Mouse (Mus musculus): ENCODE results near the gene Ahdc1.

The Ahdc1 gene

GRCm38 (mm10) chr4:133011028-133011820, at the start of gene Ahdc1:
Gene Ahdc1 (plus strand): TSS chr4:133011260.
- peak; percentile 92 for DNase-seq

- DNase-seq: no peak
Measured at GRCm38 (mm10) chr4:132961866-132962265, 49.2 kb upstream of the Ahdc1 start.

- DNase-seq: no peak
Measured at GRCm38 (mm10) chr4:132962628-132963027, 48.4 kb upstream of the Ahdc1 start.

GRCm38 (mm10) chr4:132963436-132963835, 47.6 kb upstream of the Ahdc1 start:
- DNase-seq: no peak

DNA sequence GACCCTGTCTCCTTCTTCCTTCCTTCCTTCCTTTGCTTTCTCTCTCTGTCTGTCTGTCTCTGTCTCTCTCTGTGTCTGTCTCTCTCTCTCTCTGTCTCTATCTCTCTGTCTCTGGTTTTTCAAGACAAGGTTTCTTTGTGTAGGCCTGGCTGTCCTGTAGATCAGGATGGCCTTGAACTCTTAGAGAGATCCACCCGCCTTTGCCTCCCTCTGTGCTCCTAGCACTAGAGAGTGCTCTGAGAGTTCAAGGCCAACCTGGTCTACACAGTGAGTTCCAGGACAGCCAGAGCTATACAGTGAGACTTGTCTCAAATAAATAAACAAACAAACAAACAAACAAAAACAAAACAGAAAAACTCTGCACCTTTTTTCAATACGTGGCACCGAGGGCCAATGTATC, 47.0 kb upstream of the Ahdc1 start:
- no peak for DNase-seq

DNA sequence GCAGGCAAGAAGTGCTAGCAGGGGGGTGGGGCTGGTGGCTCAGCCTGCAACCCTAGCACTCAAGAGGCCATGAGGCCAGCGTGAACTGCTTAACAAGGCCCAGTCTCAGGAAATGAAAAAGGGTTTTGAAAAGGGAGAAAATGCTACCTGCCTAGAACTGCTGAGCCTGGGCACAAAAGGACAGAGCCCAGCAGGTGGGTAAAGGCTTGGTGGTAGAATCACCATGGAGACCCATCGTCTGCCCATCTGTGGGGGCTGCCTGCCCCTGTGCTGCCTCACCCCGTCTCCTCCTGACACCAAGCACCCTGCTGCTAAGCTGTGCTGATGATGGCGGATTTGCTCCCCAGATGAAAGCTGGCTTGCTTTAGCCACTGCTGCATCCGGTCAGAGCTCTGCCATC, 46.6 kb upstream of the Ahdc1 start:
- DNase-seq: no peak

DNA sequence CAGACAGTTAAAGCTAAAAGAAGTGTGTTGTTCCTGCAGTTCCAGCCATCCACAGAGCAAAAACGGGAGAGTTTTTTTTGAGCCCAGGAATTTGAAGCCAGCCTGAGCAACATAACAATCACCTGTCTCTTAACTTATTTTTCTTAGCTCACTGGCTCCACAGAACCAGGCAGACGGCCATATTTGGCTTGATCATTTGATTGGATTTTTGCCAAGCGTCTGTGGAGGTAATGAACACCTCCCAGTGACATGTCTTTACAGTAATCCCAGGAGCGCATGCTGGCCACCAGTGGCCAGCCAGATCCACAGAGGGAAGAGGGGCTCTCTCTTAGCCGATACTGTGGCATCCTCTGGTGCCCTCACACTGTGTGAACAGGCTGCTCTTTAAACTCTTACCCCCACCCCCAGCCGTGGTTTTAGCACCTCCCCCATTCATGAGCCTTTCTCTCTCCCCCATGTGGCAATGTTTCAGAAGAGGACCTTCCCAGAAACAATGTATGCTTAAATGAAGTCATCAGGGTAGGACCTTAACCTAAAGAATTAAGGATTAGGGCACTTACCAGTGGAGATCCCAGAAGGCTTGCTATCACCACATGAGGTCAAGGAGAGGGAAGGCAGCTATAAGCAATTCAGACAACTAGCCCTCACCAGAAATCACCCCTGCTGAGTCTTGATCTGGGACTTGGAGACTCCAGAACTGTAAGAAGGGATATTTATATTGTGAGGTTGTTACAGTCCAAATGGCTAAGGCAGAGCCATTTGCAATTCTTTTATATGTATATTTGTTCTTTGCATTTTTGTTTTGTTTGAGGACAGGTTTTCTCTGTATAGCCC, 42.7 kb upstream of the Ahdc1 start:
- DNase-seq: no peak

DNA sequence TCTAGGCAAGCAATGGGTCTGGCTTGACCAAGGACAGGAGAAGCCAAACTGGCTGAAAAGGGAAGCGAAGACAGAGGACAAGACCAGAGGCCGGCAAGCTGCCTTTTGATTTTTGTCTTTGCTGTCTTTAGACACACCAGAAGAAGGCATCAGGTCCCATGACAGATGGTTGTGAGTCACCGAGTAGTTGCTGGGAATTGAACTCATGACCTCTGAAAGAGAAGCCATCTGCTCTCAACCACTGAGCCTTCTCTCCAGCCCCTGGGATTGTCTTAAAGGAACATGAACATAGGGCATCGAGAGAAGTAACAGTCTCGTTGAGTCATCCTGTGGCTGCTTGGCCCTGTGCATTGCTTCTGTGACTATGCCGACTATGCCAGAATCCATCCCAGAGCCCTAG, 39.5 kb upstream of the Ahdc1 start:
- DNase-seq: no peak

DNA sequence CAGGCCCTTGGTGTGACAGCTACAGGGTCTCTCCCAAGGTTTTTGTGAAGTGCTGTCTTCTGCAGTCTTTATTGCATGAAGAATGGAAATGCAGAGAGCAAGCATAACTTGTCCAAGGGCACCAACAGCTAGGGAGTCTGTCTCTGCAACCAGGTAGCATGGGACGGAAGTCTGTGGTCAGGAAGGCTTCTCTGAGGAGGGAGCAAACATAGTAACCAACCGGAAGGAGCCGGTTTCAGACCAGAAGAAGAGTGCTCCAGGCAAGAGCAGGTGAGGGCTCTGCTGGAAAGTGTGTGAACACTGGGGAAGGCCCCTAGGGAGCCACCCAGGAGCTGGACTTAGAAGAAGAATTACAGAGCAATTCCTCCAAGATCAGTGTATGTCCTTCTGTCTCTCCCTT, 39.0 kb upstream of the Ahdc1 start:
- DNase-seq: no peak

DNA sequence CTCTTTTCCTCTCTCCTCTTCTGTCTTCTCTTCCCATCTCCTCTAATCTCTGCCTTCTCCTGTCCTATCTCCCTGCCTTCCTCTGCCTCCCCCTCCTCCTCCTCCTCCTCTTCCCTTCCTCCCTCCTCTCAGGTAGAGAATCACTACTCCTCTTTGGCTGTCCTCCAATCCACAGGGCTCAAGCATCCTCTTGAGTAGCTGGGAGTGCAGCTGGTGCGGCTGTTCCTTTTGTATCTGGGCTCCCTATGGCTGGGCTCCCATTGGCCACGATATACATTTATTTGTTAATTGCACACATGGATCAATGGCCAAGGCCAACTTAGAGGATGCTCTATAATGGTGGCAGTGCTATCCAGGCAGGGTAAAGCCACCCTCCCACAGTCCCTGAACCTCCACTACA, 38.5 kb upstream of the Ahdc1 start:
- DNase-seq: no peak

DNA sequence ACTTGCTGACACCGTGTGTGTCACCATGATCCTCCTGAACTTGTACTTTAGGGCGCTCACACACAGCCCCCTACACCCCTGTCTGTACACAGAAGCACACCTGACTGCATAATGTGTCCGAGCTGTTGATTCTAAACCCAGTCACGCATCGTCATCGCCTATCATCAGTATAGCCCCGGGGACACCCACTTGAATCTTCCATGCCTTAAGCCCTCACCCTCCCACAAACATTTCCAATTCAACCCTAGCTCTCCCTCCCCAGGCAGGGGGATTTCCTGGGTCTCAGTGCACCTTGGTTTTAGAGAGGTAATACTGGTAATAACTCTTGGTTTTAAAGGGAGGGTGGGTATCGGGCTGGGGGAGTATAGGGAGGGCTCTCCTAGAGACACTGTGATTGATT, 37.9 kb upstream of the Ahdc1 start:
- DNase-seq: no peak

DNA sequence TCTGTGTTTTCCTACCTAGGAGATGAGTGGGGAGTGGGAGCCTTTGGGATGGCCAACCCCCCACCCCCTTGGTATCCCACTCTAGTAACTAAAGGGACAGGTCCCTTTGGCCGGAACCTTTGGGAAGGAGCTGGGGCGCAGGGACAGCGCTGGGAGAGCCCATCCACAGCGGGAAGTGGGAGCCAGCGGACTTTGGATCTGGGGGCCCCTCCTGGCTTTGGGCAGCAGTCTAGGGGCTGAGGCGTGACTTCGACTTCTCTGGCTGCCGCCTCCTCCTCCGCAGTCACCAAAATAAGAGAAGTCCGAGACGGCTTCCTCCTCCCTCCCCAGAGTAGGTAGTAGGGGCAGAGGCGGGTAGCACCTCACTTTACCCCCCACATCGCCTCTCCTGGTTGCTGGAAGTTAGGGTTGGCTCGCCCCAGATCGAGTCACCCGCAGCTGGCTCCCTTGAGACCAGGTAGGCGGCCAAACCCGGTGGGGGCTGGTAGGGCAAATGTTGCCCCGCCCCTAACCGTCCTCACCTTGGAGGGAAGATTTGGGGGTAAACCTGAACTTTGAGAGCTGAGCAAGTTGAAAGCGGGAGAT, 37.2 kb upstream of the Ahdc1 start, which contains the start of gene Fgr:
Fgr (plus strand) TSS at position 282 of the 585 bp plus-strand sequence.
- peak; percentile 35 for DNase-seq

- DNase-seq: peak; percentile 95
Measured at GRCm38 (mm10) chr4:132974904-132975303, 36.2 kb upstream of the Ahdc1 start.

- no peak for DNase-seq
Measured at GRCm38 (mm10) chr4:132975791-132976190, 35.3 kb upstream of the Ahdc1 start.

GRCm38 (mm10) chr4:132976729-132977128, 34.3 kb upstream of the Ahdc1 start:
- no peak for DNase-seq

GRCm38 (mm10) chr4:132977597-132977996, 33.5 kb upstream of the Ahdc1 start:
- DNase-seq: peak; percentile 42

GRCm38 (mm10) chr4:132979186-132979585, 31.9 kb upstream of the Ahdc1 start:
- peak; percentile 92 for DNase-seq

GRCm38 (mm10) chr4:132981621-132982020, 29.4 kb upstream of the Ahdc1 start:
- no peak for DNase-seq

- DNase-seq: no peak
Measured at GRCm38 (mm10) chr4:132982999-132983398, 28.1 kb upstream of the Ahdc1 start.

DNA sequence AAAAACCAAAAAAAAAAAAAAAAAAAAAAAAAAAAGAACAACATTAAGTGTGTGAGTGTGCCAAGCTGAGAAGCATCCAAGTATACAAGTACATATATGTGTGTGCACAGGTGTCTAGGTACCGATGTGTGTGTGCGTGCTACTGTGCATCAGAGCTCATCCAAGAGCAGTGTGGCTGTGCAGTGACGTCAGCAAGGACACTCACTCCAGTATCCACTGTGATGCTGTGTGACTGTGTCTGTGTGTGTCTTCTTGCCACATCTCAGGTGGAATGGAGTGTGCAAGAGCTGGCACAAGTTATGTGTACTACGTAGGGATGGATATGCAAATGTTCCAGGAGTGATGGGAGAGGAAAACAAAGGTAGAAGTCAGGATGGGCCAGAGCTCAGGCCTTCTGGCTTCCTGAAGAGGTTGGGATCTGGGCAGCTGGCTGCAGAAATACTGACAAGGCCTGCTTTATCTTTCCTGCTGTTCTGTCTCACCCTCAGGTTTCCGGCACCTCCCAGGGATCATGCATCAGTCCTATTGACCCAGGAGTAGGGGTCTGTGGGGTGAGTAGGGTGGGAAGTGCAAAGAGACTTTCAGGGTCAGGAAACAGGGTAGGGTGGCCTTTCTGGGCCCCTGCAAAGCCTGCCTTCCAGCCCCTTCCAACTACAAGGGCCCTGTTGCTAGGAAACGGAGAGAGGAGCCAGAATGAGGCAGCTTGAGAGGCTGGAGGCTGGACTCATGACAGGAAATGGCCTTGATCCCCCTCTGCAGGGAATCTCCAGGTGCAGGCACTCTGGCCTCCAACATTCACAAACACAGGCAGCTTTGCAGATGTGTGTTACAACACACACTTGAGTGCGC, 27.2 kb upstream of the Ahdc1 start:
- no peak for DNase-seq

GRCm38 (mm10) chr4:132988581-132989355, 22.3 kb upstream of the Ahdc1 start:
- no peak for DNase-seq

DNA sequence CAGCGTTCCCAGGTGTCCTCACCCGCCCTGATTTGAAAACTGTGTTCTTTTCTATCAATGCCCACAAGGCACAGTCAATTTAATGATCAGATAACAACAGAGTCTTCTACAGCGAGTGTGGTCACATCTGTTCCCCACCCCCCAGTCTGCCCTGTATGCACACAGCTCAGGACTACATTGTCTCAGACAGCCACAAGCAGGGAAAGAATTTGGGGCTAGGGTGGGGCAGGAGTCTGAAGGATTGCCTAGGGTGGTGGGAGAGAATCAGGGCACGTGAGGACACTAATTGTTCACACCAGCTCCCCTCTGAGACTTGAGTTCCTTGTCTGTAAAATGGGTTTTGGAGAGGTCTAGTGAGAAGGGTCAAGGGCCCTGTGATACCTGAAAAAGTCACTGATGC, 17.5 kb upstream of the Ahdc1 start:
- DNase-seq: no peak

All from kidney, adult 9 months (tissue).